ENCODE assay signal across 26 mouse cellular contexts in the genomic region with DNA sequence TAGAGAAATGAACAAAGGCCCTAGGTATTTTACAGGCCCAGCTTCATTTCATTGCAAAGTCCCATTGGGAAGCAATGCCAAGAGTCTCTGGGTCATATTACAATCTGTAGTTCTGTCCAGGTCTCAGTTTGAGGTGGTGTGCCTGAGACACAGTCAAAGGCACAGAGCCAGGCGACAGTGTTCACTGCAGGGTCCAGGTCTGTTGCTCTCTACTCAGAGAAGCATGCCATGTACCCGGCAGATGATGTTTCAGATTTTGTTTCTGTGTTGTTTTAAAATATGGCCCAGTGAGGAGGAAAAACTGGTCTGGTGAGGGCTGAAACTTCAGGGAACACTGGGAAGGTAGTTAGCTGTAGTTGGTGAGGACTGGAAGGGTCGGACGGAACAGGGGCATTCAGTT.
"Had no signal": no experiment of that assay in that cellular context is flagged by ENCODE, and none has a peak within 500 bp of the region (broad histone marks: within the 10 kb centered on the region; RNA-seq: fewer than 3 reads in every experiment).

No protein-coding gene starts in this region.

- H3K36me3 ChIP-seq: heart, embryonic 12.5 days; hindbrain, embryonic 10.5 days; hindbrain, embryonic 12.5 days; intestine, embryonic 15.5 days; liver, embryonic 13.5 days; liver, embryonic 15.5 days had no signal

- H3K9ac ChIP-seq: heart, embryonic 12.5 days; hindbrain, embryonic 12.5 days; hindbrain, embryonic 14.5 days; intestine, embryonic 15.5 days; liver, embryonic 13.5 days; liver, embryonic 15.5 days; liver, postnatal 0 days had no signal

- H3K4me3 ChIP-seq: gastrocnemius, adult 2 months; heart, adult 2 months; heart, embryonic 12.5 days; hindbrain, embryonic 10.5 days; hindbrain, embryonic 12.5 days; intestine, embryonic 15.5 days; layer of hippocampus, adult 2 months; liver, embryonic 13.5 days; liver, embryonic 15.5 days had no signal

- H3K9me3 ChIP-seq: heart, embryonic 12.5 days; hindbrain, embryonic 10.5 days; hindbrain, embryonic 12.5 days; intestine, embryonic 15.5 days; liver, embryonic 13.5 days; liver, embryonic 15.5 days had no signal

- H3K27ac ChIP-seq: gastrocnemius, adult 2 months; heart, adult 2 months; hindbrain, embryonic 10.5 days; hindbrain, embryonic 12.5 days; hindbrain, embryonic 14.5 days; intestine, embryonic 15.5 days; layer of hippocampus, adult 2 months; liver, embryonic 13.5 days; liver, embryonic 15.5 days had no signal

- H3K4me2 ChIP-seq: heart, embryonic 12.5 days; hindbrain, embryonic 12.5 days; hindbrain, embryonic 14.5 days; intestine, embryonic 15.5 days; liver, embryonic 11.5 days; liver, embryonic 13.5 days; liver, embryonic 15.5 days had no signal

- DNase-seq: gastrocnemius, adult 2 months; gastrocnemius, postnatal 10 days; gastrocnemius, postnatal 25 days; heart, adult 2 months; heart, postnatal 10 days; heart, postnatal 4 days; kidney, adult 18-20 months; kidney, adult 8-10 months; kidney, postnatal 10 days; kidney, postnatal 25 days; kidney, postnatal 4 days; left cerebral cortex, postnatal 4 days; liver; liver, embryonic 13.5 days; liver, postnatal 0 days had no signal

- ATAC-seq: hindbrain, embryonic 16.5 days; inflammation-experienced regulatory T-cells, adult 6 months; intestine, embryonic 15.5 days; intestine, postnatal 0 days; liver, postnatal 0 days had no signal

- H3K27me3 ChIP-seq: heart, embryonic 12.5 days; hindbrain, embryonic 12.5 days; intestine, embryonic 15.5 days; liver, embryonic 13.5 days; liver, embryonic 15.5 days had no signal

- H3K4me1 ChIP-seq: heart, embryonic 12.5 days; hindbrain, embryonic 10.5 days; hindbrain, embryonic 12.5 days; intestine, embryonic 15.5 days; liver, embryonic 13.5 days; liver, embryonic 15.5 days had no signal
